Mouse (Mus musculus) v-Abl transformed pro-B cells (cell line): Measurements from ENCODE around the gene Fam92b.

ENCODE experiments used
- in situ Hi-C, 2 experiments: fragments of 400-800 bp; cut with MboI; formaldehyde crosslinking; loops; one replicate each; pipeline ENCODE4 v1.15.1; 2025; ENCODE audit not compliant: unreplicated experiment in 2 of 2

Gene Fam92b

DNA sequence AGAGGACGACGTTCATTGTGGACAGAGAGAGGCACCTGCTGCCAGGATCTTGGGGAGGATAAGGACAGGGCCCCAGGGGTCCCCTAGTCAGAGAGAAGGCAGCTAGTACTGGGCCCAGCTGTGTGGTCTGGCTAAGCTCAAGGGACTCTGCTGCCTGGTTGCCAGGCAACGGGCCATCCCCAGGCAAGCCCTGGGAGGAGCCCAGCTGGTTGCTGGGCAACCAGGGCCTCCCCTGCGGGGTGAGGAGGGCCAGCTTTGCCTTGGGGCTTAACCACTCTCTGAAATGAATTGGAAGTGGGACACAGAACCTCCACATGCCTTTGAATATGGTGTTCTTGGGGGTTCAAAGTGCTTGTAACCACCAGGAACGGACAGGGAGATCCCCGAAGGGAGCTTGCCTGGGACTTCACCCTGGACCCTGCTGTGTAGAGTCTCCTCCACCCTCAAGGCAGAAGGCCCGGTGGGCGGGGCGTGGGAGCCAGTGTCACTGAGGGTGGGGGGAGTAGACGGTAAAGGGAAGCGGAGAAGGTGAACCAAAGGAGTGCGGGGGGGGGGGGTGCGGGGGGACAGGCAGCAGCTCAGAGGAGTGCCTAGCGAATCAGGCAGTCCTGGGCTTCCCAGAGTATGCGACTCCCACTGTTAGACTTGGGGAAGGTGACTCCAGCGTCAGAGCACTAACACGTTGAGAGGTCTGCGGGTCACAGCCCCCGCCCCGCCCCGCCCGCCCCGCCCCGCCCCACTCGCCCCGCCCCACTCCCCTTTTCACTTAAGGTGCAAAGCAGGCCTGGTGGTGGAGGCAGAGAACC is at the start of gene Fam92b:
Fam92b (minus strand) TSS at position 149 of the 806 bp plus-strand sequence.
- in situ Hi-C loops, result loop anchor here in 1 of 2 experiments (10.0 kb wide), 1 partner anchor 233 kb away; no protein-coding TSS in a partner anchor

GRCm38 (mm10) chr8:120225421-120226151 is 48.3 kb upstream of the Fam92b start:
- in situ Hi-C loops, result no loop called here

GRCm38 (mm10) chr8:120224521-120225420 is 47.5 kb upstream of the Fam92b start:
- in situ Hi-C loops, result no loop called here

DNA sequence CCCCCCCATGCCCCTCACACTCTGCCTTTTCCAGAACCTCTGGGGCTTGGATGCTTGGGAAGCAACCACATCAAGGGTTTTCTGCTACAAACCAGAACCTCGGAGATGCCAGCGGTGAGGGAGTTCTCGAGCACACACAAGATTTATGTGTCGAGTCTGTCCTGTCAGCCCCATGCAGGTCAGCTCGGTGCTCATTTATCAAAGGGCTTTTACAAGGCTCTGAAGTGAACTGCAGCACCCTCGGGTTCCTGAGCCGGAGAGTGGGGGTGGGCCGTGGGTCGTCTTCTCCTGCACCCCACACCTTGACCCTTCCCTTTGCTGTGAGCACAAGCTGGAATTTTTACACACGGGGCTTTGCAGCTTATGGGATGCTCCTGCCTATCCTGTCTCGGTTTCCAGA is 45.3 kb upstream of the Fam92b start:
- in situ Hi-C loops, result no loop called here

DNA sequence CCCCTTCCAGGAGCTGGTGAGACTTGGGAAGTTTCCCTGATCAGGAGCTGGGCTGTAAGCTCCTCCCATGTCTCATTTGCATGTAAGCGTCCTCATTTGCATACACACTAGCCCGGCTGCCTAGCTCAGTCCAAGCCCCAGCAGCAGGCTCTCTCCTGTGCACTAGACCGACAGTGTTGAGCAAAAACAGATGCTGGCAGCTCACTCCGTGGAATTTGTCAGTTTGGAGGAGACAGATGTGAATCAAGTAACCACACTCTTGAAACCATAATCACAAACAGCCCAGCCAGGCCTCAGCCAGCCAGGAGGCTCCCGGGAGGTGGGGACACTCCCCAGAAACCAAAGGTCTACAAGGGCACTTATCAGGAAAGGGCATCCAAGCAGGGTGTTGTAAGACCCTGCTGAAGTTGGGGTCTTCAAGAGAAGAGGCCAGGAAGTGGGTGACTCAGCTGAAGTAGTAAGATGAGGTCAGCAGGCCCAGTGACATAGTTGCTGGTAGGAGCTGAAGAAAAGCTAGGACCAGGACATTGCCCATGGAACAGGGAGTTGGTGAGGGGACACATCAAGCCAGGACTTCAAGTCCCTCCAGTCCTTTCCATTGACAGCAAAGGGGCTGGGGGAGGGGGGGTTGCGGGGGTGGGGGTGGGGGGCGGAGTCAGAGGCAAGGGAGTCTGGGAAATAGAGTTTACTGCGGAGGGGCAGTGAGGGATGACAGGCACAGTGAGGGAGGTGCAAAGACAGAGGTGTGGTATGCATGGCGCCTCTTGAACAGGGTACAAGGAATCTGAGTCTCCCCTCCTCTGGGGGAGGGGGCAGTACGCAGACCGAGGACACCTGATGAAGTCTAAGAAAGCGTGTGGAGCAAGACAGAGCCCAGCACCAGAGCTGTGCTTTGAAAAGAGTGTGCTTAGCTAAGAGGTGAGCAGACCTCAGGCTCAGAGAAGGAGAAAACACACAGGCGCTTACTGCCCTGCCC is 39.9 kb upstream of the Fam92b start:
- in situ Hi-C loops, result no loop called here

DNA sequence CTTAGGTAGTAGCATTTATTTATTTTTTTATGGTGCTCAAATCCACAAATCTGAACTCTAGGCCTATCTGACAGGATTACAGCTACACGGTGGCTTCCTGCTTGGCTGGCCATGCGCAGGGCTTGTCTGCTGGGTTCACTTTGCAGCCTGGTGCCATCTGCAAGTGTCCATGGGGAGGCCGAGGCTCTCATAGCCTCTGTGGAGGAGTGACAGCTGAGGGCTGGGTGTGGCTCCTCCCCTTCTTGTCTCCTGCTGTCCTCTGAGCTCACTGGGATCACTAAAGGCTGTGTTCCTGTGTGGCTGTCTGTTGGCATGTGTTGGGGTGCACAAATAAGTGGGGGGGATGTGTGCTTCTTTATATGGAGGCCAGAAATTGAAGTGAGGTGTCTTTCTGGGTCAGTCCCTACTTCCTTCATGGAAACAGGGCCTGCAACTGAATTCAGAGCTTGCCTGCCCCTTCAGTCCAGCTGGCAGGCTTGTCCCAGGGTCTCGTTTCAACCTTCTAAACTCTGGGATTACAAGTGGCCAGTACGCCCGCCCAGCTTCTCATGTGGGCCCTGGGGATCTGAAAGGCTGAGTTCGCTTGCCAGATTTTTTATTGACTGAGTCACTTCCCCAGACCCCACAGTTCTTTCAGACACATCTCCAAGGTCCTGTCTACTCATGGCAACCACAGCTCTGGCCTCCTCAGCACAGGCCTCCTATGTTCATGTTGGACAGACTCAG is 38.3 kb upstream of the Fam92b start:
- in situ Hi-C loops, result no loop called here

DNA sequence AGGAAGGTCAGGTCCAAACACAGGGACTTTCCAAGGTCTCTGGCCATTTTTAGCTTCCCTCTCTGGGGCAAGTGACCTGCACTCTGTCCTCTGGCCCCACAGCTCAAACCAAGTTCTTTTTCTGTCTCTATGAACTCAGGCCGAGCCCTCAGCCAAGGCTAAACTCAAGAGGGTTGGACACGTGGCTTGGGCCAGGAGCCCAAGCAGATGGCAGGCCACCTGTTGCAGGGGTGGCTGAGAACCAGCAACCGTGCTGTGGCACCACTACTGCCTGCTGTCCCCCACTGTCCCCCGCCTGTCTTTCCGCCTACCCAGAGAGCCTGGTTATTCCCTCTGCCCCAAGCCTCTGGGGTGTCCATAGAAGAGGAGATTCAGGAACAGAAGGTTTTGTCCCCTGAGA is 36.7 kb upstream of the Fam92b start:
- in situ Hi-C loops, result no loop called here

DNA sequence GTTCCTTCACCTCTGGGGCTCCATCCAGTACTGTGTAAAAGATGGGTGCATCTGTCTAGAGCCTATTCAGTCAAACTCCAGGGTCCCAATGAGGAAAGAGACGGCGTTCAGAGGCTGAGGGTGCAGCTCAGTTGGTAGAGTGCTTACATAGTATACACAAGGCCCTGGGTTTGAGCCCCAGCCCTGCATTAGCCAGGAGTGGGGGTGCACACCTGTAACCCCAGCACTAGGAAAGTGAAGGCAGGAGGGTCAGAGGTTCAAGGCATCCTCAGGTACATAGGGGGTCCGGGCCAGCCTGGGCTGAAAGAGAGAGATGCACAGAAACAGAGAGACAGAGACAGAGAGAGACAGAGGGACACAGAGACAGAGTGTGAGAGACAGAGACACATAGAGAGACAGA is 36.0 kb upstream of the Fam92b start:
- in situ Hi-C loops, result no loop called here

- in situ Hi-C loops, result no loop called here
Observed at GRCm38 (mm10) chr8:120212596-120212995, 35.3 kb upstream of the Fam92b start.

- in situ Hi-C loops, result no loop called here
Observed at GRCm38 (mm10) chr8:120211345-120211744, 34.1 kb upstream of the Fam92b start.

- in situ Hi-C loops, result no loop called here
Observed at GRCm38 (mm10) chr8:120208113-120208512, 30.8 kb upstream of the Fam92b start.

GRCm38 (mm10) chr8:120207364-120207763 is 30.1 kb upstream of the Fam92b start:
- in situ Hi-C loops, result no loop called here

DNA sequence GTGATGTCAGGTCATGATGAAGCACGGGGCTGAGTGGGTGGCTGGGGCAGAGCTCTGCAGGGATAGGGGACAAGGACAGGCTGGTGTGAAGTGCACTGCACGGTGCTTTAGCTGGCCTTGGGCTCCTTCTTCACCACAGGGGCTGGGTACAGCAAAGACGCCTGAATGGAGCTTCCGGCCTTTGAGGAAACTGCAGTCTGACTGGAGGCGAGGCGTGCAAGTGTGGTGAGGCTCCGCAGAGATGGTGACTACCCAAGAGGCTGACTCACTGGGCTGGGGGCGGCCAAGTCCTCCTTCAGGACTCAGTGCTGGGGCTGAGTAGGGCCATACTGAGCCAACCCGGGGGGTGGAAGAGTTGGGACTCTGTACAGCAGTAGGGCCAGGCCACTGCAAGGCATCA is 28.6 kb upstream of the Fam92b start:
- in situ Hi-C loops, result no loop called here

DNA sequence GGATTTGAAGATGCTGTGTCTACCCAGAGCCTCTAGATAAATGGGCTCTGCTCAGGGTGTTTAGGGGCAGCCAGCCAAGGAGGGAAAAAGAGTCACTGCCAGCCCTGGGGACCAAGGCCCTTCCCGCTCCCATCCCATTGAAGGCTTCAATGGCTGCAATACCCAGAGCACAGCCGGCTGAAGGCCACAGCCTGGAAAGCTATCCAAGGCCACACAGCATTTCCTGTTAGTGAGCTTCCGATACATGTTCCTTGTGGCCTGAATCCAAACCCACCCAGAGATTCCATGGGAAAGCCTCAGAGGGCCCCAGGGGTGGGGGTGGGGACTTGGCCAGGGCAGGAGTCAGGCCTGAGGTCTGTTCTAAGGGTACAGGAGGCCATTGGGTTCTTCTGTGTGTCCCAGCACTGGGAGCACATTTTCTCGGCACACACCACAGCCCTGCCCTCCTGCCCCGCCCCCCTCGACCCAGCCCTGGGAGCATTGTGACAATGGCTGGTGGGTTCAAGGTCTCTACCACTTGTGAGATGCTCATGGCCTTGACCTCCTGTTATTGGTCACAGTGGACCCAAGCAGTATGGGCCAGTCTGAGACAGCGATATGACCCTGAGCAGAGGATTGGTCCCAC is 27.6 kb upstream of the Fam92b start:
- in situ Hi-C loops, result no loop called here

GRCm38 (mm10) chr8:120202546-120202945 is 25.3 kb upstream of the Fam92b start:
- in situ Hi-C loops, result no loop called here

DNA sequence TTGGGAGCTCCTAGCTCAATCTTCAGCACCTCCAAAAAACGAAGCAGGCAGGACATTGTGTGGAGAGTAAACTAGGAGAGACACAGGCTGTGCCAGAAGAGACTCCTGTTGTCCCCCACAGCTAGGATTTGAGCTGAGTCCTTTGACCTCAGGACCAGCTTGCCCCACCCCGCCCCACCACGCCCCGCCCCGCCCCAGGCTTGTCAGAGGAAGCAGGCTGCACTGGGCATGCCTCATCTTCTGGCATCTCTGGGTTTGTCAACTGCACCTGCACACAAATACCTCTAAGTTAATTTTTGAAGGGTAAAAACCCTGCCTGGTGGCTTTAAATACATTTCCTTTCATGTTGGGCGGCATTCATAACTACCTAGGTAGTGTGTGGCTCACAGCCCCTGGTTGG is 24.1 kb upstream of the Fam92b start:
- in situ Hi-C loops, result no loop called here

DNA sequence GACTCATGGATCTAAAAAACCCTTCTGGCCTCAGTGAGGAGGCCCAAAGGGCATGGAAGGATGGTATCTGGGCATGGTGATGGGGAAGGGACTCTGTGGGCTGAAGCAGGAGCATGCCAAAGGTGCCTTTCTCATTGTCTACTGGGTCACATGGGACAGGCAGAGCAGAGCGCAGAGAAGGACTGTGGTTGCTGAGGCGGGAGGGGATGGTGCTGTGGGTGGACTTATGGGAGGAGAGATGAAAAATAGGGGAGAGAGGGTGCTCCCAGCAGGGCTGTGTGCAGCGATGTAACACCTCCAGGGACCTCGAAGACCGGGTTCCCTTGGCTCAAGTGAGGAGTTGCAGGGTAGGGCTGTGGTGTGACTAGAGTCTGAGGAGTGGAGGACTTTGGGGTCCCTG is 14.9 kb upstream of the Fam92b start:
- in situ Hi-C loops, result no loop called here

- in situ Hi-C loops, result no loop called here
Observed at GRCm38 (mm10) chr8:120191633-120192032, 14.4 kb upstream of the Fam92b start.
